Mouse (Mus musculus): ENCODE measurements around the gene Mef2b. TPM values are rescaled to one million over a fixed set of nuclear protein-coding genes. Genes with fewer than 3 reads are reported as not detected.

Gene Mef2b
- polyA plus RNA-seq (2016; fragmentation: Nextera tagmentation; extraction: Ambion mirVana): 0.69 and 0.70 TPM in 2 replicates

GRCm38 (mm10) chr8:70139026-70139857 lies at the start of gene Mef2b, which contains the start of the genes Rfxank and Borcs8:
Gene Mef2b (plus strand): TSS chr8:70139711.
Gene Rfxank (minus strand): TSS chr8:70139154.
Gene Borcs8 (plus strand): TSS chr8:70139499.
- WGBS: under 1% methylated on average over 46 of the region's 46 CpGs
- Histone ChIP-seq H3K4me1 (peaks cover 21% of the 10 kb centered on the region), H3K4me3 (peak within 1 kb of the TSS; percentile 89), H3K27me3 (replicated peaks; ENCODE audit: low read depth, poor library complexity, severe bottlenecking) (no peaks in the 10 kb centered on the region), H3K9me3 (no peaks in the 10 kb centered on the region), H3K27ac (replicated peaks) (peak within 1 kb of the TSS; percentile 89), H3K36me3 (replicated peaks) (peaks cover 58% of the 10 kb centered on the region)
- peak; percentile 99 for DNase-seq (ENCODE audit: low spot score)

GRCm38 (mm10) chr8:70092786-70093185 lies 46.7 kb upstream of the Mef2b start:
- no peak overlapping the region for H3K27ac ChIP-seq (replicated peaks)
- 66% methylated on average over 8 of the region's 8 CpGs for WGBS
- peaks cover 70% of the 10 kb centered on the region for H3K27me3 ChIP-seq (replicated peaks; ENCODE audit: low read depth, poor library complexity, severe bottlenecking)
- no peak overlapping the region for H3K4me3 ChIP-seq
- no peak for DNase-seq (ENCODE audit: low spot score)
- H3K4me1 ChIP-seq: peaks cover 7% of the 10 kb centered on the region
- H3K9me3 ChIP-seq: no peaks in the 10 kb centered on the region
- H3K36me3 ChIP-seq (replicated peaks): peaks cover 8% of the 10 kb centered on the region; the same call in 1 of the 2 replicates

- no peak overlapping the region for H3K27ac ChIP-seq (replicated peaks)
- no peak for DNase-seq (ENCODE audit: low spot score)
- no peak overlapping the region for H3K4me3 ChIP-seq
- no peaks in the 10 kb centered on the region for H3K4me1 ChIP-seq
- H3K36me3 ChIP-seq (replicated peaks): peaks cover 14% of the 10 kb centered on the region; the same call in 1 of the 2 replicates
- H3K9me3 ChIP-seq: no peaks in the 10 kb centered on the region
- peaks cover 18% of the 10 kb centered on the region for H3K27me3 ChIP-seq (replicated peaks; ENCODE audit: low read depth, poor library complexity, severe bottlenecking)
- 77% methylated on average over 8 of the region's 8 CpGs for WGBS
Observed at GRCm38 (mm10) chr8:70099276-70099675, 40.2 kb upstream of the Mef2b start.

DNA sequence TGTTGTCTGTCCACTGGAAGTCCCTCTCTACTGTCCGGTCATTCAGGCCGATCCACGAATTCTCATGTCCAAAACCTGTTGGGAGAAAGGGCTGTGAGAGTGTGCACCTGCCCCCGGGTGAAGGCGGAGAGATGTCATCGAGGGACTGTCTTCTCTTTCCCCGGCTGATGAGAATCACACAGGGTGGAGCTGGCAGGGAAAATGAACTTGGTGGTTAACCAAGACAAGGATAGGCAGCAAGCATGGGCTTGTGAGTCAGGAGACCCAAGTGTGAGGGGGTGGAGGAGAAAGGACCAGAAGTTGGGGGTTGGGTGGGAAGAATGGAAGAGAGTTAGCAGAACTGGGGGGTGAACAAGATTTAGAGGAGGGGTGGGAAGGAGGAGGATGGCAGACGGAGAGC lies 39.3 kb upstream of the Mef2b start:
- H3K27me3 ChIP-seq (replicated peaks; ENCODE audit: low read depth, poor library complexity, severe bottlenecking): peaks cover 17% of the 10 kb centered on the region

DNA sequence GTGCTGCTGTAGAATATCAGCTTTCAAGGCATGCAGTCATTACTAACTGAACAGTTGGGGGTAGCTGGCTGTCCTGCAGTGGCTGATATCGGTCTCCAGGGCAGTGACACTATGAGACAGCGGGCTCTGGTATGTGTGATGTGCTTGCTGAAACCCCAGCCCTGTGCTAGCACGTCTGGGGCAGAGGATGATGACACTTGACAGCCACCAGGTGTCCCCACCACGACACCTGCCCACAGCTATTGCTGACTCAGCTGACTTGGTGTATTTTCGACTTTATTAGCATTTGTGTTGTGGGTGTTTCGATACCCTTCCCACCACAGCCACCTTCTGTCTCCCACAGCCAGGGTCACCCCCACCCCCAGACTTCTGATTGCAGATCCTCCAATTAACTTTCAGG lies 35.0 kb upstream of the Mef2b start:
- WGBS: 23% methylated on average over 6 of the region's 6 CpGs
- no peaks in the 10 kb centered on the region for H3K36me3 ChIP-seq (replicated peaks)
- H3K9me3 ChIP-seq: no peaks in the 10 kb centered on the region
- no peak overlapping the region for H3K27ac ChIP-seq (replicated peaks)
- no peaks in the 10 kb centered on the region for H3K4me1 ChIP-seq
- DNase-seq (ENCODE audit: low spot score): peak; percentile 47
- H3K27me3 ChIP-seq (replicated peaks; ENCODE audit: low read depth, poor library complexity, severe bottlenecking): peaks cover 34% of the 10 kb centered on the region
- H3K4me3 ChIP-seq: no peak overlapping the region

More for the DNA sequence above, 39.3 kb upstream of the Mef2b start:
- Histone ChIP-seq H3K27ac (replicated peaks) (no peak overlapping the region), H3K9me3 (no peaks in the 10 kb centered on the region), H3K4me3 (no peak overlapping the region), H3K4me1 (no peaks in the 10 kb centered on the region), H3K36me3 (replicated peaks) (peaks cover 14% of the 10 kb centered on the region; the same call in 1 of the 2 replicates)
- DNase-seq (ENCODE audit: low spot score): no peak
- 87% methylated on average over 8 of the region's 8 CpGs for WGBS

DNA sequence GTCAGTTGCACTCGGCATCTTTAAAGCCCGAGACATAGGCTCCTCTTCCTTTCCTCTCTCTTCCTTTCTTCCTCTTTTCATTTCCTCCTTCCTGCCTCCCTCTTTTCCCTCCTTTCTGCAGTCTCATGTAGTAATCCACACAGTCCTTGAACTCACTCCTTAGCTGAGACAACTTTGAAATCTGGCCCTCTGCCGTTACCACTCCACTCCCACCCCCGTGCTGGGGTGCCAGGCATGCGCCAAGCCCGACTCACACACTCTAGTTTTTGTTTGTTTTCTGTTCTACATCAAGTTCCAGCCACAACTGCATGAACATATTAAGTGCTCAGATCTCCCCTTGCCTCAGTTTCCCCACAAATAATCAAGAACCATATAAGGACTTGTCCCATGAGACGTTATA lies 34.6 kb upstream of the Mef2b start:
- Histone ChIP-seq H3K27ac (replicated peaks) (no peak overlapping the region), H3K4me3 (no peak overlapping the region), H3K36me3 (replicated peaks) (no peaks in the 10 kb centered on the region), H3K4me1 (no peaks in the 10 kb centered on the region), H3K9me3 (no peaks in the 10 kb centered on the region), H3K27me3 (replicated peaks; ENCODE audit: low read depth, poor library complexity, severe bottlenecking) (peaks cover 38% of the 10 kb centered on the region)
- no peak for DNase-seq (ENCODE audit: low spot score)
- WGBS: 83% methylated on average over 7 of the region's 7 CpGs

DNA sequence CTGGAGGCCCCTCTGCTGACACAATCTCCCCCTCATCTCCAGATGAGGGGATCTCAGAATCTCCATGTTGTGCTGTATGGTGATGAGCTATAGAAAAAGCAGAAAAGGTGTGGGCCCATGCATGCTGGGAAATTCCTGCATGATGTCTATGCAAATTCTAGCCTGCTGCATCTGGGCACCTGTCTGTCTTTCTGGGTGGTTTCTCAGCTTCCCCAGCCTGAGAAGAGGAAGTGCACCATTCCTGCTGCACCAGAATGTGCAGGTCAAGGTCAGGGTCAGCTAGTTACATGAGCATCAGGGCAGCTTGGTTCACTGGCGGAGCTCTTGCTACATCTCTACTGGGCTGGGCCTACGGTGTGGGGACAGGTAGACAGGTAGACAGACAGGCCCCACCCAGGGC lies 29.1 kb upstream of the Mef2b start:
- Histone ChIP-seq H3K27me3 (replicated peaks; ENCODE audit: low read depth, poor library complexity, severe bottlenecking) (peaks cover 85% of the 10 kb centered on the region), H3K4me3 (no peak overlapping the region), H3K9me3 (no peaks in the 10 kb centered on the region), H3K4me1 (peaks cover 15% of the 10 kb centered on the region), H3K36me3 (replicated peaks) (no peaks in the 10 kb centered on the region), H3K27ac (replicated peaks) (no peak overlapping the region)
- WGBS: 73% methylated on average over 2 of the region's 2 CpGs
- no peak for DNase-seq (ENCODE audit: low spot score)

- H3K36me3 ChIP-seq (replicated peaks): no peaks in the 10 kb centered on the region
- no peak overlapping the region for H3K27ac ChIP-seq (replicated peaks)
- no peaks in the 10 kb centered on the region for H3K9me3 ChIP-seq
- peaks cover 94% of the 10 kb centered on the region for H3K27me3 ChIP-seq (replicated peaks; ENCODE audit: low read depth, poor library complexity, severe bottlenecking)
- H3K4me3 ChIP-seq: no peak overlapping the region
- WGBS: 45% methylated on average over 23 of the region's 23 CpGs
- DNase-seq (ENCODE audit: low spot score): no peak
- peaks cover 15% of the 10 kb centered on the region for H3K4me1 ChIP-seq
Observed at GRCm38 (mm10) chr8:70111192-70111795, 28.2 kb upstream of the Mef2b start.

DNA sequence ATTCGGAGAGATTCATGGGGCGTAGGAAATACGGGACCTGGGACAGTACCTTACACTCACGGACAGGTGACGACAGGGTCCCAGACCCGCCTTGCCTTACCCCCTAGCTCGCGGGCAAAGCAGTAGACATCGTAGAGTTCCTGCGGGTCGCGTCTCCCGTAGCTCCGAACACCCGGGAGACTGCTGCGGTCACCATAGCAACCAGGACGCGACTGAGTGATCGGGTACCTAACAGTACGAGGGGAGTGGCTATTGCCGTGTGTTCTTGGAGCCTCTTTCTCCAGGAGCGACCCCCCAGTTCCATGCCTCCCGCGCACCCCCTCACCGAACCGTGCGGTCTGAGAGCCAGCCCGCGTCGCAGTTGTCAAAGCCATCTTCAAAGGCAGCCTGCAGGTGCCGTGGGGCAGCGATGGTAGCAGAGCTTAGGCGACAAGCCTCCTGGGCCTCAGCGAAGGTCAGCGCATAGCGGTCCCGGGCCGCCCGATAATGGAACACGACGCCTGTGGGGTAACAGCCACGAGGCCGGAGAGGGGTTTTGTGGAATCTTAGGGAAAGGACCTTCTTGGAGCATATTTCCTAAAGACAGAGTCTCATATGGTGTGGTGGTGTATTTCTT lies 27.0 kb upstream of the Mef2b start:
- Histone ChIP-seq H3K4me3 (peak overlapping the region; percentile 19), H3K4me1 (peaks cover 16% of the 10 kb centered on the region), H3K9me3 (no peaks in the 10 kb centered on the region), H3K27me3 (replicated peaks; ENCODE audit: low read depth, poor library complexity, severe bottlenecking) (peaks cover 99% of the 10 kb centered on the region), H3K36me3 (replicated peaks) (no peaks in the 10 kb centered on the region), H3K27ac (replicated peaks) (no peak overlapping the region)
- WGBS: 7% methylated on average over 43 of the region's 43 CpGs
- DNase-seq (ENCODE audit: low spot score): peak; percentile 34

- H3K27me3 ChIP-seq (replicated peaks; ENCODE audit: low read depth, poor library complexity, severe bottlenecking): peaks cover 100% of the 10 kb centered on the region
- H3K4me1 ChIP-seq: peaks cover 24% of the 10 kb centered on the region
- no peaks in the 10 kb centered on the region for H3K9me3 ChIP-seq
- WGBS: 22% methylated on average over 6 of the region's 6 CpGs
- no peak overlapping the region for H3K27ac ChIP-seq (replicated peaks)
- H3K4me3 ChIP-seq: no peak overlapping the region
- no peaks in the 10 kb centered on the region for H3K36me3 ChIP-seq (replicated peaks)
- no peak for DNase-seq (ENCODE audit: low spot score)
Observed at GRCm38 (mm10) chr8:70114488-70114887, 25.0 kb upstream of the Mef2b start.

GRCm38 (mm10) chr8:70114892-70115291 lies 24.6 kb upstream of the Mef2b start:
- Histone ChIP-seq H3K27ac (replicated peaks) (no peak overlapping the region), H3K27me3 (replicated peaks; ENCODE audit: low read depth, poor library complexity, severe bottlenecking) (peaks cover 100% of the 10 kb centered on the region), H3K4me1 (peaks cover 28% of the 10 kb centered on the region), H3K36me3 (replicated peaks) (no peaks in the 10 kb centered on the region), H3K9me3 (no peaks in the 10 kb centered on the region), H3K4me3 (no peak overlapping the region)
- no peak for DNase-seq (ENCODE audit: low spot score)
- 69% methylated on average over 13 of the region's 13 CpGs for WGBS

DNA sequence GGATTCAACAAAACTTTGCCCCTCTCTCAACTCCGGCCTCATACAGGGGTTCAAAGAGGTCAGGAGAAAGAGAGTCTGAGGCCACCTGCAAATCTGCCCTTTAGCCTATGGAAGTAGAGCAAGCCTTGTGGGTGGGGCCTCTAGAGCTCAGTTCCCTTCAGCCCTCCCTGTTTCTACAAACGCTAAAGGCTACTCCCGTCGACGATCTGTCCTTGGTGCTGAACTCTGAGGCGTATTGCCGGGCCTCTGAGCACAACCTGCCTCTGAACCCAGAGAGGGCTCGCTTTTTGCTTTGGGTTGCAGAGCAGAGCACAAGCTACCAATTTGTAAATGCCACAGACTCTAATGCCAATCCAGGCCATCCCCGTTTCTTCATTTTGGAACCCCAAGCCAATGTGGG lies 21.9 kb upstream of the Mef2b start:
- no peak overlapping the region for H3K4me3 ChIP-seq
- H3K27ac ChIP-seq (replicated peaks): no peak overlapping the region
- H3K27me3 ChIP-seq (replicated peaks; ENCODE audit: low read depth, poor library complexity, severe bottlenecking): peaks cover 90% of the 10 kb centered on the region
- DNase-seq (ENCODE audit: low spot score): peak; percentile 64
- WGBS: 5% methylated on average over 9 of the region's 9 CpGs
- no peaks in the 10 kb centered on the region for H3K9me3 ChIP-seq
- peaks cover 26% of the 10 kb centered on the region for H3K4me1 ChIP-seq
- H3K36me3 ChIP-seq (replicated peaks): no peaks in the 10 kb centered on the region

Data from embryonic facial prominence, embryonic 10.5 days (tissue).